ENCODE assay signal across 8 mouse cellular contexts in genomic region chr9:21918035-21918592, GRCm38 (mm10). TPM values are rescaled to one million over a fixed set of nuclear protein-coding genes. Genes with fewer than 3 reads are reported as not detected.
DNase-seq lines count a peak whose midpoint lies in the region; ATAC-seq lines count a peak whose summit lies in the region.

Gene Rab3d, minus strand, starts transcription at chr9:21918192.

- H3K4me3 ChIP-seq in intestine, embryonic 14.5 days (ENCODE audit: low read depth, low read length), result peak within 1 kb of the TSS; percentile 62

- no peaks in the 10 kb centered on the region for H3K36me3 ChIP-seq in intestine, embryonic 14.5 days (ENCODE audit: control insufficient read depth, insufficient read depth, low read length)

- peak; percentile 98 to 99 for DNase-seq in adrenal gland, adult (ENCODE audit: inconsistent age in 2 of 2, low spot score in 1 of 2)
- DNase-seq in embryo, embryonic 10.5 days (ENCODE audit: low spot score), result peak; percentile 99
- peak; percentile 93 for DNase-seq in gastrocnemius, postnatal 25 days
- DNase-seq in intestine, embryonic 14.5 days (ENCODE audit: low spot score), result peak; percentile 95
- peak; percentile 91 for DNase-seq in left cerebral cortex, postnatal 14 days (ENCODE audit: low spot score in 2 of 2)
- DNase-seq in mesoderm, embryonic 11.5 days (ENCODE audit: low read depth, low spot score), result peak; percentile 97
- peak; percentile 88 to 89 for DNase-seq in right cerebral cortex, postnatal 36 days (ENCODE audit: low spot score in 2 of 2)
- peak; percentile 97 for DNase-seq in yolk sac, embryonic 10.5 days (ENCODE audit: low spot score)

- ATAC-seq in intestine, embryonic 14.5 days (replicated peaks; ENCODE audit: low FRiP score, low TSS enrichment, low read depth), result peak; percentile 94

- 2% methylated on average over 35 of the region's 36 CpGs for WGBS in intestine, embryonic 14.5 days

- H3K4me1 ChIP-seq in intestine, embryonic 14.5 days (replicated peaks; ENCODE audit: control insufficient read depth, insufficient read depth, low read length), result no peaks in the 10 kb centered on the region; the same call in 1 of the 2 replicates

- intact Hi-C loops in left cerebral cortex, postnatal 14 days (cut with DNase I), result no loop called here

- H3K4me2 ChIP-seq in intestine, embryonic 14.5 days (ENCODE audit: low read length), result peak within 1 kb of the TSS; percentile 99

- no peaks in the 10 kb centered on the region for H3K9me3 ChIP-seq in intestine, embryonic 14.5 days (ENCODE audit: control insufficient read depth, low read length)

- no peak within 1 kb of the TSS for H3K27ac ChIP-seq in intestine, embryonic 14.5 days (ENCODE audit: low read depth)

- H3K27me3 ChIP-seq in intestine, embryonic 14.5 days (replicated peaks; ENCODE audit: control insufficient read depth, insufficient read depth, low read length), result 0 out of 2 replicates have a peak, but pooled peaks cover 9% of the 10 kb centered on the region

- H3K9ac ChIP-seq in intestine, embryonic 14.5 days (ENCODE audit: low read length), result peak within 1 kb of the TSS; percentile 53

RNA-seq across cellular contexts. Expression of gene Rab3d, which starts in this region (rescaled TPM):
- total RNA-seq in gastrocnemius, postnatal 25 days (2021), result 1 to 10 TPM; 3.4 to 6.0 TPM
- polyA plus RNA-seq in intestine, embryonic 14.5 days (2014; fragmentation: Nextera tagmentation; extraction: Ambion mirVana), result 18.4 and 21.5 TPM in 2 replicates
- 10 to 100 TPM; 17.5 to 24.8 TPM for total RNA-seq in left cerebral cortex, postnatal 14 days (2021)
